In genomic region chr1:166411541-166411940, GRCm38 (mm10) we compare ENCODE assay signal across 20 mouse cellular contexts. TPM values are rescaled to one million over a fixed set of nuclear protein-coding genes. Genes with fewer than 3 reads are reported as not detected.
DNase-seq lines count a peak whose midpoint lies in the region; ATAC-seq lines count a peak whose summit lies in the region.
"Had no signal": no experiment of that assay in that cellular context is flagged by ENCODE, and none has a peak within 500 bp of the region (broad histone marks: within the 10 kb centered on the region; RNA-seq: fewer than 3 reads in every experiment).

No protein-coding gene starts in this region.

- WGBS in heart, embryonic 12.5 days: 96% methylated on average over 1 of the region's 1 CpGs
- 88% methylated on average over 1 of the region's 1 CpGs for WGBS in midbrain, embryonic 11.5 days
- WGBS in midbrain, embryonic 10.5 days: 92% methylated on average over 1 of the region's 1 CpGs

- H3K4me1 ChIP-seq in heart, embryonic 12.5 days (replicated peaks): peaks cover 11% of the 10 kb centered on the region
- peaks cover 11% of the 10 kb centered on the region for H3K4me1 ChIP-seq in midbrain, embryonic 11.5 days (ENCODE audit: control insufficient read depth, insufficient read depth, low read length)
- H3K4me1 ChIP-seq in midbrain, embryonic 10.5 days: peaks cover 22% of the 10 kb centered on the region

- no peak overlapping the region for H3K9ac ChIP-seq in heart, embryonic 12.5 days
- H3K9ac ChIP-seq in midbrain, embryonic 11.5 days (ENCODE audit: low read length): no peak overlapping the region

- H3K27ac ChIP-seq in heart, embryonic 12.5 days (ENCODE audit: poor library complexity, severe bottlenecking): no peak overlapping the region
- no peak overlapping the region for H3K27ac ChIP-seq in midbrain, embryonic 11.5 days (ENCODE audit: low read depth, low read length)
- H3K27ac ChIP-seq in midbrain, embryonic 10.5 days (replicated peaks): no peak overlapping the region

- H3K4me2 ChIP-seq in heart, embryonic 12.5 days: no peak overlapping the region
- H3K4me2 ChIP-seq in midbrain, embryonic 11.5 days: no peak overlapping the region

- H3K9me3 ChIP-seq in heart, embryonic 12.5 days (replicated peaks): peaks cover 10% of the 10 kb centered on the region
- peaks cover 7% of the 10 kb centered on the region for H3K9me3 ChIP-seq in midbrain, embryonic 11.5 days (ENCODE audit: control insufficient read depth, low read length)
- peaks cover 14% of the 10 kb centered on the region for H3K9me3 ChIP-seq in midbrain, embryonic 10.5 days (replicated peaks)

- no peak overlapping the region for H3K4me3 ChIP-seq in heart, embryonic 12.5 days
- no peak overlapping the region for H3K4me3 ChIP-seq in midbrain, embryonic 11.5 days (ENCODE audit: low read depth, low read length)
- no peak overlapping the region for H3K4me3 ChIP-seq in midbrain, embryonic 10.5 days

- peaks cover 16% of the 10 kb centered on the region for H3K36me3 ChIP-seq in heart, embryonic 12.5 days
- H3K36me3 ChIP-seq in midbrain, embryonic 11.5 days (ENCODE audit: control insufficient read depth, insufficient read depth, low read length): peaks cover 2% of the 10 kb centered on the region; the same call in 1 of the 2 replicates
- H3K36me3 ChIP-seq in midbrain, embryonic 10.5 days: peaks cover 17% of the 10 kb centered on the region
- H3K36me3 ChIP-seq: G1E had no signal

- DNase-seq in heart, adult 11 months: peak; percentile 53
- DNase-seq in midbrain, embryonic 11.5 days (ENCODE audit: low spot score, missing footprints): peak; percentile 73
- no peak for DNase-seq in midbrain, embryonic 10.5 days (ENCODE audit: low spot score)
- peak; percentile 12 for DNase-seq in naive thymus-derived CD4-positive, alpha-beta T cell, adult 2 months (ENCODE audit: low read depth)
- DNase-seq in kidney, postnatal 4 days: no peak
- DNase-seq: adrenal gland, adult 2 months; adrenal gland, adult 8-10 months; adrenal gland, postnatal 10 days; adrenal gland, postnatal 14 days; adrenal gland, postnatal 25 days; adrenal gland, postnatal 36 days; B cell, adult 2 months; cerebellum, adult 11 months; cerebellum, adult 11-12 months; cerebellum, adult 18-20 months had no signal

- no peak for ATAC-seq in heart, embryonic 12.5 days (ENCODE audit: insufficient number of reproducible peaks, low FRiP score)
- ATAC-seq in midbrain, embryonic 11.5 days (ENCODE audit: low FRiP score): no peak
- ATAC-seq: activated CD4-positive, CD25-positive, alpha-beta regulatory T cell, adult 4 months; CD4-positive, CD25-positive, alpha-beta regulatory T cell, adult 4 months; Patski had no signal

- no peaks in the 10 kb centered on the region for H3K27me3 ChIP-seq in heart, embryonic 12.5 days (replicated peaks)
- H3K27me3 ChIP-seq in midbrain, embryonic 11.5 days (ENCODE audit: control insufficient read depth, insufficient read depth, low read length): no peaks in the 10 kb centered on the region
- H3K27me3 ChIP-seq in midbrain, embryonic 10.5 days (ENCODE audit: low read depth, poor library complexity, severe bottlenecking): peaks cover 7% of the 10 kb centered on the region
- H3K27me3 ChIP-seq: Patski had no signal

RNA-seq across cellular contexts. Expression of gene Pogk, which starts 1.9 kb away (rescaled TPM):
- 15.3 and 17.4 TPM in 2 replicates for polyA plus RNA-seq in heart, embryonic 12.5 days (2016; fragmentation: Nextera tagmentation; extraction: Ambion mirVana)
- 39.8 and 41.6 TPM in 2 replicates for polyA plus RNA-seq in midbrain, embryonic 11.5 days (2014; fragmentation: Nextera tagmentation; extraction: Ambion mirVana)
- polyA plus RNA-seq in midbrain, embryonic 10.5 days (2016; fragmentation: Nextera tagmentation; extraction: Ambion mirVana): 26.1 and 37.7 TPM in 2 replicates
- polyA plus RNA-seq: G1E had no signal

RNA-seq across cellular contexts. Expression of gene Tada1, which starts 32.6 kb away (rescaled TPM):
- polyA plus RNA-seq in heart, embryonic 12.5 days (2016; fragmentation: Nextera tagmentation; extraction: Ambion mirVana): 30.3 and 32.1 TPM in 2 replicates
- polyA plus RNA-seq in midbrain, embryonic 11.5 days (2014; fragmentation: Nextera tagmentation; extraction: Ambion mirVana): 70.5 and 73.5 TPM in 2 replicates
- 70.2 and 70.3 TPM in 2 replicates for polyA plus RNA-seq in midbrain, embryonic 10.5 days (2016; fragmentation: Nextera tagmentation; extraction: Ambion mirVana)

Comparison
In these comparisons a context has a peak if more than half of its experiments do, and no peak if none do; other contexts are left out.
1. DNase-seq: peak in heart, adult 11 months (single experiment), midbrain, embryonic 11.5 days (single experiment) and naive thymus-derived CD4-positive, alpha-beta T cell, adult 2 months (single experiment); none in midbrain, embryonic 10.5 days (single experiment) and kidney, postnatal 4 days (0 of 2).